Mouse (Mus musculus): Measurements from ENCODE around the gene Nudt8. TPM values are rescaled to one million over a fixed set of nuclear protein-coding genes. Genes with fewer than 3 reads are reported as not detected.
"Not testable (repeated sequence)": the region's sequence is repeated elsewhere in the genome, so short reads cannot be mapped to it uniquely, and the experiment has no call there.

Nudt8 gene
- polyA plus RNA-seq, 1 experiment from 2014 or later: 26.5 TPM

DNA sequence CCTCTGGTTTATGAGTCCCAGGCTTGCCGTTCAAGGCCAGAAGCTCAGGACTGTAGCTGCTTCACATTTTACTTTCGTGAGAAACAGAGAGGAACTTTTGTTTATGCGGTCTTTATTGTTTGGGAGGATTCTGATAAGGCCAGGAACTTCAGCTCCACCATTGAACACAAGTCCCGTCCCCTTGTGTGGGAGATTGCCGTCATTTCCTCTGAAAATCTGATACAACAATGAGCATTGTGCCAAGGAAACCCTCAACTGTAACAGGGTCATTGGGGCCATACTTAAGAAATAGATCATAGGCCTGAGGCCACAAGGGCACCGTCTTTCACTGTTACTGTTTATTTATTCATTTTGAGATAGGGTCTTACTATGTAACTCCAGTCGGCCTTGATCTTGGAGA lies 22.8 kb downstream of the Nudt8 start:
- H3K4me1 ChIP-seq (replicated peaks): peaks cover 8% of the 10 kb centered on the region; the same call in 1 of the 2 replicates

DNA sequence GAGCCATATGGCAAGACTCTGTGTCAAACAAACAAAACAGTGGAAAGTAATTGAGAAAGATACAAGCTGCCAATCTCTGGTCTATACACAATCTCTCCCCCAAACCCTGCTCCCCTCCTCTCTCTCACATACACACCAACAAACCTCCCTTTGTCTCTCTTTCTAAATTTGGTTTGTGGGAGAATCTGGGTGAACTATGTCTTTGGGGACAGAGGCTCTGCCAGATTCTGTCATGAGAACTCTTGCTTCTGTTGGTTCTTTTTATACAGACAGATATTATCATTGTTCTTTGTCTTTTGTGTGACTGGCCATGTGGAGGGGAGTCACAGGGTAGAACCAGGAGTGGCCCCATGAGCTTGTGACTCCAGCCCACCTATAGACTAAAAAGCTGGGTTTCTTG lies 27.2 kb downstream of the Nudt8 start:
- H3K9me3 ChIP-seq: no peaks in the 10 kb centered on the region
- no peaks in the 10 kb centered on the region for H3K36me3 ChIP-seq
- ATAC-seq (ENCODE audit: low FRiP score, low read depth): no peak
- no peak overlapping the region for H3K4me2 ChIP-seq
- H3K4me3 ChIP-seq: no peak overlapping the region
- no peak overlapping the region for H3K27ac ChIP-seq (replicated peaks)
- no peaks in the 10 kb centered on the region for H3K4me1 ChIP-seq (replicated peaks)
- no peak overlapping the region for H3K9ac ChIP-seq
- no peaks in the 10 kb centered on the region for H3K27me3 ChIP-seq

More for the DNA sequence above, 22.8 kb downstream of the Nudt8 start:
- H3K4me2 ChIP-seq: no peak overlapping the region
- H3K9ac ChIP-seq: no peak overlapping the region
- H3K27me3 ChIP-seq: no peaks in the 10 kb centered on the region
- H3K27ac ChIP-seq (replicated peaks): no peak overlapping the region
- WGBS: 80% methylated on average over 7 of the region's 7 CpGs
- ATAC-seq (ENCODE audit: low FRiP score, low read depth): no peak
- no peaks in the 10 kb centered on the region for H3K9me3 ChIP-seq
- H3K36me3 ChIP-seq: no peaks in the 10 kb centered on the region
- no peak overlapping the region for H3K4me3 ChIP-seq

DNA sequence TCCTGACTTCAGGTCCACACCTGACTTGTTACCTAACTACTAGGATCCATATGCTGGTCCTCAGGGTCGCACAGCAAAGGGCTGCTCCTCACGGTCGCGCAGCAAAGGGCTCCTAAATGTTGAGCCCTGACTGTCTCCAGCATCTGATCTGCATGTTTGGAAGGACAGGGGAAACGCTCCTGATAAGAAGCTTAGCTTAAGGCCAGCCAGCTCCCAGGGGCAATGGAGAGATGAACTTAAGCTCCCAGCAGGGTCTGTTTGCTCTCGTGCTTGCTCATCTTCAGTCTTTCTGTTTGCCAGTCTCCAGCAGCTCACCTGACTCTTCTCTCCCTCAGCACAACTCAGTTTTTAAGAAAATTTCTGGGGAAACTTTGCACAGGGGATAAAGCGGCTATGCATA lies 32.3 kb downstream of the Nudt8 start:
- no peak overlapping the region for H3K27ac ChIP-seq (replicated peaks)
- H3K4me1 ChIP-seq (replicated peaks): peaks cover 12% of the 10 kb centered on the region
- peaks cover 4% of the 10 kb centered on the region; the same call in 1 of the 2 replicates for H3K36me3 ChIP-seq
- 68% methylated on average over 7 of the region's 7 CpGs for WGBS
- H3K4me2 ChIP-seq: no peak overlapping the region
- no peak for ATAC-seq (ENCODE audit: low FRiP score, low read depth)
- no peaks in the 10 kb centered on the region for H3K9me3 ChIP-seq
- H3K4me3 ChIP-seq: no peak overlapping the region
- no peaks in the 10 kb centered on the region for H3K27me3 ChIP-seq
- no peak overlapping the region for H3K9ac ChIP-seq

DNA sequence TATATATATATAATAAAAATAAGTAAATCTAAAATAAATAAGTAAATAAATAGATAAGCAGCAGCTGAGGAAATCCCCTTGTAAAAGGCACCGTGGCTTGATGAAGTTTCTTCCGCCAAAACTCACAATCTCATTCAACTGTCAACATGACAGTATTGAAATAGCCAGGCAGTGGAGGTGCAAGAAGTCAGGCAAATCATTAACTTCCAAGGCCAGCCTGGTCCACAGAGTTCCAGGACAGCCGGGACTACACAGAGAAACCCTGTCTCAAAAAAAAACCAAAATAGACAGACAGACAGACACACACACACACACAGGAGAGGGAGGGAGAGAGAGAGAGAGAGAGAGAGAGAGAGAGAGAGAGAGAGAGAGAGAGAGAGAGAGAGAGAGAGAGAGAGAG lies 32.9 kb downstream of the Nudt8 start:
- H3K9me3 ChIP-seq: no peaks in the 10 kb centered on the region
- no peak overlapping the region for H3K27ac ChIP-seq (replicated peaks)
- H3K4me2 ChIP-seq: no peak overlapping the region
- peaks cover 17% of the 10 kb centered on the region for H3K4me1 ChIP-seq (replicated peaks)
- H3K9ac ChIP-seq: no peak overlapping the region
- peaks cover 4% of the 10 kb centered on the region; the same call in 1 of the 2 replicates for H3K36me3 ChIP-seq
- no peak for ATAC-seq (ENCODE audit: low FRiP score, low read depth)
- H3K4me3 ChIP-seq: no peak overlapping the region
- no peaks in the 10 kb centered on the region for H3K27me3 ChIP-seq
- 67% methylated on average over 3 of the region's 3 CpGs for WGBS

DNA sequence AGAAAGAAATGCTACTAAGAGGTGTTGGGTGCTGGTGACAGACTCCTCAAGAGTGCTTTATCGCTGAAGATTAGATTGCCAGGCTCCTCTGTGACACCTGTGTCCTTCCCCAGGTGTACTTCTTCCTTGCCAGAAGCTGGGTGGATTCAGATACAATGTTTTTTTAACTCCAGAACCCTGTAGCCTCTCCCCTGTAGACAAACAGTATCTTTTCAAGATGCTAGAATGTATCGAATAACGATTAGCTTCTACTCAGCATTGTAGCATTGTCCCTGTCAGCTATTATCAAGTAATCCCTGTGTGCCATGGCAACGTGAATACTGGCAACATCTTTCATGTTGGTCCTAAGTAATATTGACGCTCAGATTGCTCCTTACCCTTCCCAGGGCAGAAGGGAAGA lies 33.4 kb downstream of the Nudt8 start:
- WGBS: 64% methylated on average over 5 of the region's 5 CpGs
- no peak overlapping the region for H3K27ac ChIP-seq (replicated peaks)
- no peak overlapping the region for H3K4me3 ChIP-seq
- ATAC-seq (ENCODE audit: low FRiP score, low read depth): no peak
- peaks cover 4% of the 10 kb centered on the region; the same call in 1 of the 2 replicates for H3K36me3 ChIP-seq
- no peaks in the 10 kb centered on the region for H3K9me3 ChIP-seq
- H3K4me2 ChIP-seq: no peak overlapping the region
- H3K4me1 ChIP-seq (replicated peaks): peaks cover 19% of the 10 kb centered on the region
- H3K9ac ChIP-seq: no peak overlapping the region
- no peaks in the 10 kb centered on the region for H3K27me3 ChIP-seq

DNA sequence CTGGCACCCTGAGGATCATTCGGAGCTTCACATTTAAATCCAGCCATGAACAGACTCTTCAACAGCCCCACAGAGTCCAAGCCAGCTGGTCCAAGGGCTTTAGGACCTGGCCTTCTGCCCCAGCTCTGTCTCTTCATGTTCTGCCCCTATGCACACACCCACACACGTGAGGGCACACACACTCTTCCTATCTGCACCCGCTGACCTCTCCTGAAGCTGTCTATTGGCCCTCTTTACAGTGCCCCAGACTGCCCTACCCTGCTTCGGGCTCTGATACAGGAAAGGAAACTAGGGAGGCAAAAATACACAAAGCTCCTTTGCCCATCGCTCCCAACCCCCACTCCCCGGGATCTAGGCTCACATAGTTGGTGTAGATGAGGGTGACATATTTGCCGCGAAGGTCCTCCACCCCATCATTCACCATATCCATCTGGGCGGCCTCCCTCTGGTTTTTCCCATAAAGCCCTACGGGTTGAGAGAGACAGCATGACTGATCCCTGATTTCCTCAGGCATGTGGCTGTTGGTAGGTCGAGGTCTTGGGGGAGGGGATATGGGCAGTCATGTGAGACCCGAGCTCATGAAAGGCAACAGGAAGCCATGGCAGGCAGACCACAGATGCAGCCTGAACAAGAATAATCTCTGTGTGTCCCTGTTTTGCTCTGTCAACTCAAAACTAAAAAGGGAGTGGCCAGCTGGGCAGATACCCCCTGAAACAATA lies 36.1 kb downstream of the Nudt8 start:
- no peak overlapping the region for H3K9ac ChIP-seq
- ATAC-seq (ENCODE audit: low FRiP score, low read depth): no peak
- peaks cover 4% of the 10 kb centered on the region; the same call in 1 of the 2 replicates for H3K36me3 ChIP-seq
- no peaks in the 10 kb centered on the region for H3K27me3 ChIP-seq
- no peaks in the 10 kb centered on the region for H3K9me3 ChIP-seq
- H3K4me3 ChIP-seq: no peak overlapping the region
- peaks cover 19% of the 10 kb centered on the region for H3K4me1 ChIP-seq (replicated peaks)
- 76% methylated on average over 12 of the region's 12 CpGs for WGBS
- no peak overlapping the region for H3K27ac ChIP-seq (replicated peaks)
- H3K4me2 ChIP-seq: peak overlapping the region; percentile 18

DNA sequence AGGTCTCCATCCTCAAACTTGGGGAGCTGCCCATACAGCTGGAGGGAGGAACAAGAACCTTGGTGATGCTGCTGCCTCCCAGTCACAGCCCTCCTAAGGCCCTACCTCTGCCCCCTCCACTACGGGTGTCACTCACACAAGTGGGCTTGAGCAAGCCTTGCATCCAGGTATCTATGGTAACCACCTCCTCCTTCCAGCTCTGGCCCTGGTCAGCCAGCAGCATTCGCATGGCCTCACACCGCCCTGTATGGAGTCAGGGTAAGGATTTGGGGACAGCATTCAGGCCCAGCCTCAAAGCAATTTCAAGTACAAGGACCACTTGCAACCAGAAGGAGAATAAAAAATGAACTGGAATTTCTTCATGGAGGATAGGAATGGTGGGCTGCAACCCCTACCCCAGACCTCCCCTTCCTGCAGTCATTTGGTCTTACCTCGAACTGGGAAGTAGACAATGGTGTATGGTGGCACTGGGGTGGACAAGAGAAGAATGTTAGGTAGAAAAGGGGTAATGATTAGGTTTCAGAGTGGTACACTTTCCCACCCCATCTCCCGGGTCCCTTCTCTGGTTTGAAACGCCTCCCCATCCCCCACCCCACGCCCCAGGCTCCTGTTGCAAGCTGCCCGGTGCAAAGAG lies 36.9 kb downstream of the Nudt8 start:
- ATAC-seq (ENCODE audit: low FRiP score, low read depth): 0 out of 2 replicates have a peak, but pooled peaks have one; percentile 52
- Histone ChIP-seq H3K4me2 (peak overlapping the region; percentile 69), H3K27ac (replicated peaks) (peak overlapping the region; percentile 74), H3K9ac (peak overlapping the region; percentile 63), H3K4me3 (peak overlapping the region; percentile 60), H3K4me1 (replicated peaks) (peaks cover 19% of the 10 kb centered on the region)
- H3K27me3 ChIP-seq, H3K9me3 ChIP-seq, H3K36me3 ChIP-seq: not testable (repeated sequence)
- 22% methylated on average over 7 of the region's 8 CpGs for WGBS

DNA sequence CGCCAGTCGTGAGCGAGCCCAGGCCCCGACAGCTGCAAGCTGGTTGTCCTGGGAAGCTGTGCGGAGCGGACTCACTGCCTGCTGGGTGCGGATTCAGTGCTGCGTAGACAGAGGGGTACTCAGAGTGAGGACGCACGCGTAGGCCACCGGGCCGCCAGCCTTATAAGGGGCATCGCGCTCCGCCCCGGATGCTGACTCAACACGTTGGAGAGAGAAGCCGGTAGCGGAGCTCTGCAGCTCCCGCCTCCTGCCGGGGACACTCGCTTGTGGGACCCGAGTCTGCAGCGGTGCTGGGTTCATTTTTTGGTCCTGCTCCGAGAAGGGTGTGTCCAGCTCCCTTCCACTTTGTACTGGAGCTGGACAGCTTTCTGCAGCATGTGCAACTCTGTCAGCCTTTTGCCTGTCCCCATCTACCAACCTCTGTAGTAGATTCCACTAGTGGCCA lies 37.4 kb downstream of the Nudt8 start, which contains the start of gene Gstp1:
TSS of gene Gstp1 (minus strand) at position 198 of the 445 bp plus-strand sequence.
- Histone ChIP-seq H3K4me3 (peak within 1 kb of the TSS; percentile 60), H3K4me2 (peak within 1 kb of the TSS; percentile 69), H3K36me3 (peaks cover 4% of the 10 kb centered on the region; the same call in 1 of the 2 replicates), H3K9me3 (no peaks in the 10 kb centered on the region), H3K4me1 (replicated peaks) (peaks cover 19% of the 10 kb centered on the region), H3K27ac (replicated peaks) (peak within 1 kb of the TSS; percentile 74), H3K27me3 (no peaks in the 10 kb centered on the region), H3K9ac (peak within 1 kb of the TSS; percentile 63)
- ATAC-seq (ENCODE audit: low FRiP score, low read depth): peak; percentile 91
- 0% methylated on average over 26 of the region's 26 CpGs for WGBS

DNA sequence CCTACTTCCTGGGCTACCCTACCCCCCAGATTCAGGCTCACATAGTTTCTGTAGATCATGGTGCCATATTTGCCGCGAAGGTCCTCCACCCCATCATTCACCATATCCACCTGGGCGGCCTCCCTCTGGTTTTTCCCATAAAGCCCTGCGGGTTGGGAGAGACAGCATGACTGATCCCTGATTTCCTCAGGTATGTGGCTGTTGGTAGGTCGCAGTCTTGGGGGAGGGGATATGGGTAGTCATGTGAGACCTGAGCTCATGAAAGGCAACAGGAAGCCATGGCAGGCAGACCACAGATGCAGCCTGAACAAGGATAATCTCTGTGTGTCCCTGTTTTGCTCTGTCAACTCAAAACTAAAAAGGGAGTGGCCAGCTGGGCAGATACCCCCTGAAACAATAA lies 40.6 kb downstream of the Nudt8 start:
- not testable (repeated sequence) for H3K9me3 ChIP-seq; H3K9ac ChIP-seq; H3K4me3 ChIP-seq; H3K4me2 ChIP-seq; ATAC-seq (ENCODE audit: low FRiP score, low read depth); H3K27ac ChIP-seq (replicated peaks); H3K27me3 ChIP-seq; H3K36me3 ChIP-seq
- peaks cover 19% of the 10 kb centered on the region for H3K4me1 ChIP-seq (replicated peaks)
- WGBS: 91% methylated on average over 5 of the region's 5 CpGs

DNA sequence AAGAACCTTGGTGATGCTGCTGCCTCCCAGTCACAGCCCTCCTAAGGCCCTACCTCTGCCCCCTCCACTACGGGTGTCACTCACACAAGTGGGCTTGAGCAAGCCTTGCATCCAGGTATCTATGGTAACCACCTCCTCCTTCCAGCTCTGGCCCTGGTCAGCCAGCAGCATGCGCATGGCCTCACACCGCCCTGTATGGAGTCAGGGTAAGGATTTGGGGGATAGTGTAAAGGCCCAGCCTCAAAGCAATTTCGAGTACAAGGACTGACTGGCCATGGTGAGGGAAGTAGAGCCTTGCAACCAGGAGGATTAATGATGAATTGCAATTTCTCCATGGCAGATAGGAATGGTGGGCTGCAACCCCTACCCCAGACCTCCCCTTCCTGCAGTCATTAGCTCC lies 41.1 kb downstream of the Nudt8 start:
- H3K4me2 ChIP-seq; H3K4me3 ChIP-seq; H3K9me3 ChIP-seq; H3K27me3 ChIP-seq; H3K27ac ChIP-seq (replicated peaks); H3K9ac ChIP-seq; H3K36me3 ChIP-seq; ATAC-seq (ENCODE audit: low FRiP score, low read depth): not testable (repeated sequence)
- H3K4me1 ChIP-seq (replicated peaks): peaks cover 13% of the 10 kb centered on the region
- WGBS: 89% methylated on average over 3 of the region's 4 CpGs

DNA sequence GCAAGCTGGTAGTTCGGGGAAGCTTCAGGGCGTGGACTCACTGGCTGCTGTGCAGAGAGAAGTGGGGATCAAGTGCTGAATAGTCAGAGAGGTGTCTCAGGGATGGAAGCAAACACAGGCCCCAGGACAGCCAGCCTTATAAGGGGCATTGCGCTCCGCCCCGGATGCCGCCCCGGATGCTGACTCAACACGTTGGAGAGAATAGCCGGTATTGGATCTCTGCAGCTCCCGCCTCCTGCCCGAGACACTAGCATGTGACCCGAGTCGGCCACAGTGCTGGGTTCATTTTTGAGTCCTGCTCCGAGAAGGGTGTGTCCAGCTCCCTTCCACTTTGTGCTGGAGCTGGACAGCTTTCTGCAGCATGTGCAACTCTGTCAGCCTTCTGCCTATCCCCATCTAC lies 41.7 kb downstream of the Nudt8 start:
- H3K36me3 ChIP-seq: no peaks in the 10 kb centered on the region
- whole genome bisulfite sequencing: 77% methylated on average over 14 of the region's 14 CpGs
- no peaks in the 10 kb centered on the region for H3K9me3 ChIP-seq
- ATAC-seq (ENCODE audit: low FRiP score, low read depth): no peak
- peaks cover 11% of the 10 kb centered on the region for H3K4me1 ChIP-seq (replicated peaks)
- H3K4me3 ChIP-seq: no peak overlapping the region
- no peaks in the 10 kb centered on the region for H3K27me3 ChIP-seq
- no peak overlapping the region for H3K27ac ChIP-seq (replicated peaks)
- H3K4me2 ChIP-seq: no peak overlapping the region
- no peak overlapping the region for H3K9ac ChIP-seq

DNA sequence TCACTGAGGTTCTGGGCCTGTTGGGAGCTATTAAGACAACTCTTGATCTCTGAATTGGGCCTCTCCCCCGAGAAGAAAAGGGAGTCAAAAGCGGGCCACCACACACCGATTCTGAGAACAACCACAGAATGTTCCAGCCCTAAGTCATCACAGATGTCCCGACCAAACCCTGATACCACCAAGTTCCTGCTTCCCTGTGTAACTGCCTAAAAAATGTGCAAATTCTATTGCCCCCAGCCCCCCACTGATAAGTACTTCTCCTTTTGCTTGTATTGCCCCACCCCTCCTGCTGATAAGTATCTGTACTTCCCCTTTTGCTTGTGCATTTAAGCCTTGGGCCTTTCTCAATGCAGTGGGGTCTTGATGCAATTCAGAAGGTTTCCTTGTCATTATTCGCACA lies 43.7 kb downstream of the Nudt8 start:
- not testable (repeated sequence) for H3K9ac ChIP-seq; H3K36me3 ChIP-seq; H3K4me2 ChIP-seq; H3K9me3 ChIP-seq; ATAC-seq (ENCODE audit: low FRiP score, low read depth); H3K27me3 ChIP-seq; H3K4me3 ChIP-seq; H3K4me1 ChIP-seq (replicated peaks); H3K27ac ChIP-seq (replicated peaks)
- 91% methylated on average over 5 of the region's 5 CpGs for WGBS

Measured in hindbrain, embryonic 15.5 days (tissue).